Mouse (Mus musculus): Measurements from ENCODE around the gene Ifi206. TPM values are rescaled to one million over a fixed set of nuclear protein-coding genes. Genes with fewer than 3 reads are reported as not detected.

The Ifi206 gene
- total RNA-seq, 2 experiments from 2014 or later = not detected

GRCm38 (mm10) chr1:173440681-173441080 is 50.2 kb downstream of the Ifi206 start:
- no peak for TF ChIP-seq CTCF (conservative IDR thresholded peaks at IDR 0.05)
- Histone ChIP-seq H3K27ac (no peak overlapping the region), H3K4me3 (no peak overlapping the region)
- no peak for DNase-seq (ENCODE audit: low spot score in 2 of 2)

- TF ChIP-seq CTCF (conservative IDR thresholded peaks at IDR 0.05) = no peak
- Histone ChIP-seq H3K27ac (no peak overlapping the region), H3K4me3 (no peak overlapping the region)
- no peak for DNase-seq (ENCODE audit: low spot score in 2 of 2)
These were observed 53.5 kb downstream of the Ifi206 start for GRCm38 (mm10) chr1:173437161-173437953.

DNA sequence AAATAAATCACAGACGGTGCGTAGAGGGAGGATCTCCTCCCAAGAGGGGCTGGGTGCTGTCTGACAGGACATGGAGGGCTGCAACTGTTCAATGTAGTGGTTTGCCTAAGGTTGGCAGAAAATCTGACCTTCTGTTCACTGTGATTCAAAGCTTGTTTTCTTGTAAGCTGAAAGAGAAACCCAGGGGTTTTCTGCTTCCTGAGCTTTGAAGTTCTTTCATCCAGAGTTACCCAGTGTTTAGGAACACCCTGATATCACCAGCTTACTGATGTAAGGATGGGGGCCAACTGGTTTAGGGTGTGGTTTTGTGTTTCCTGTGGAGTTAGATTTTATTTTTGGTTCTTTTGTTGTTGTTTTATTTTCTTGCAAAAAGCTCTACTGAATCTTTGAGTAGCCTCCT is 58.4 kb downstream of the Ifi206 start:
- DNase-seq (ENCODE audit: low spot score in 2 of 2) = no peak
- TF ChIP-seq CTCF (conservative IDR thresholded peaks at IDR 0.05) = no peak
- Histone ChIP-seq H3K4me3 (no peak overlapping the region), H3K27ac (no peak overlapping the region)

DNA sequence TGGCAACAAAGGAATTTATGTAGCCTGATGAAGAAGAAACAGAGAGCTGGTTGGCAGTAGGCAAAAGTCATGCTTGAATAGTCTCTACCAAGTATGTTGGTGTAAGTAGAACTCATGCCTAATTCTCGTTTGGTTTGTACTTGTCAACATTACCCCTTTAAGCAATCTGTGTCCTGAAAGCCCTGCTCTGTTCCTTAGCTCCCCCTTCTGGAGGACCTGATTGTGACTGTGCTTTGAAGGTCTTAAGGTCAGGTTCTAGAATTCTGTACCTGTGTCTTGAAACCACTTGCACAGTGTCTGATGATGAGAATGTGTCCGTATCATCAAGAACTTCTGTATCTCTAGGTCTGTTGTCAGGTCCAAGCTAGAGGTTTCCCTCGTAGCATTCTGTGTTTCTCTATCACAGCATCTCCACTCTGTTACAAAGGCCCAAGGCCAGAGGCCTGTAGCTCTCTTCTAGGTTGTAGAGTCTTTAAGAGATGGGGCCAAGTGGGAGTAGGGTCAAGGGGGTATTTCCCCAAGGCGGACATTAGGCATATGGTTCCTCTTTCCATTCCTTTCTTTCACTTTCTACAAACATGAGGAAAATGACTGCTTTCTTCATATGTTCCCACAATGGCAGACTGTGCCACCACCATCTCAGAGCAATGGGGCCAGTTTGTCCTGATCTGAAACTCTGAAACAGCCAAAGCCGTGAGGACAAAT is 60.7 kb downstream of the Ifi206 start:
- no peak for DNase-seq (ENCODE audit: low spot score in 2 of 2)
- Histone ChIP-seq H3K4me3 (no peak overlapping the region), H3K27ac (no peak overlapping the region)
- TF ChIP-seq CTCF (conservative IDR thresholded peaks at IDR 0.05) = peak; percentile 31

- H3K27ac ChIP-seq = no peak overlapping the region
- no peak overlapping the region for H3K4me3 ChIP-seq
- DNase-seq (ENCODE audit: low spot score in 2 of 2) = no peak
- TF ChIP-seq CTCF (conservative IDR thresholded peaks at IDR 0.05) = no peak
These were observed 63.5 kb downstream of the Ifi206 start for GRCm38 (mm10) chr1:173427385-173427784.

- Histone ChIP-seq H3K27ac (no peak overlapping the region), H3K4me3 (no peak overlapping the region)
- no peak for DNase-seq (ENCODE audit: low spot score in 2 of 2)
- TF ChIP-seq CTCF (conservative IDR thresholded peaks at IDR 0.05) = no peak
These were observed 64.5 kb downstream of the Ifi206 start for GRCm38 (mm10) chr1:173426345-173426744.

- TF ChIP-seq CTCF (conservative IDR thresholded peaks at IDR 0.05) = no peak
- Histone ChIP-seq H3K4me3 (peak overlapping the region; percentile 8; the same call in 1 of the 2 replicates), H3K27ac (no peak overlapping the region)
- no peak for DNase-seq (ENCODE audit: low spot score in 2 of 2)
These were observed 70.5 kb downstream of the Ifi206 start for GRCm38 (mm10) chr1:173420374-173420773.

DNA sequence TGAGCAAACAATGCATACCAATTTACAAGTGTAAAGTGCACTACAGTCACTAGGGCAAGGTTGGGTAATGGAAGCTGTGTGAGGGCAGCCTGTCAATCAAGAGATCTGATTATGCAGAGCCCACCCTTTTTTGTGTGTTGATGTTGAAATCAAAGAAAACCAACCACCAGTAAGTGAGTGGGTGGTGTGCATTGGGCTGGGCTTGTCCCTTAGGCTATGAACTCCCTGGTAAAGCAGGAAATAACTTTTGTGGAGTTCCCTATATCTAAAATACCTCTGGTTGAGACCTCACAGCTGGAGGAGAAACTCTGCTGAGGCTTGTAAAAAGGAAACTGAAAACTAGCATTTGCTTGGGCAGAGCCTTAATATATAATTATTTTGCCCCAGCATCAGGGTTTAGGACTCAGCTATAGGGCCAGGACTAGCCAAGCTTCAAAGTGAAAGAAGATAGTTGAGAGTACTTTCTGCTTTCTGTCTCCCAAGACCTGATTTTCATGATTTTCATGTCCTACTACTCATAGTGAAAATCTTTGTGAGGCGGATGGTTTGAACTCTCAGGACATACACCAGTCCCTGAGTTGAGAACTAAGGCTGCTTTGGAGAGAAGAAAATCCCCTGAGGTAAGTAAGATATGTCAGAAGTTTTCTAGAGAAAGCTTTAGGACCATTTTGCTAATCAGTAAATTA is 71.8 kb downstream of the Ifi206 start:
- no peak for TF ChIP-seq CTCF (conservative IDR thresholded peaks at IDR 0.05)
- no peak overlapping the region for H3K27ac ChIP-seq
- H3K4me3 ChIP-seq = no peak overlapping the region
- DNase-seq (ENCODE audit: low spot score in 2 of 2) = no peak

DNA sequence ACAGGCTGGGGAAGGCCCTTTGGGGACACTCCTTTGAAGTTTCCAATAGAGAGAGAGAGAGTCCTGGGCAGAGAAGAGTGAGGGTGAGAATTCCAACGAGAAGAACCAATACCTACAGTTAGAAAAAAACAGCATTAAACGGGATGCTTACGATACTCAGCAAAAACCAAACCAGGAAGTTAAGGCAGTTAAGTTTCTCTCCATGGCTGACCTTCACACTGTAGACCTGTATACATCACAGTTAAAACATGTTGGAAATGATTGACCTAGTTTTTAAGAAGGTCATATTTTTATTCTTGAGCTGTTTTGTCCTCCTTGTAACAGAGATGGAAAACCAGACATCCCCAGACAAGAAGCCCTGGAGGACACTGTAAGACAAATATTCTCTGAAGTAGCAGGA is 72.3 kb downstream of the Ifi206 start:
- no peak for TF ChIP-seq CTCF (conservative IDR thresholded peaks at IDR 0.05)
- no peak overlapping the region for H3K27ac ChIP-seq
- DNase-seq (ENCODE audit: low spot score in 2 of 2) = no peak
- H3K4me3 ChIP-seq = no peak overlapping the region

Small RNA genes lying within 50 kb of the gene (microRNA-seq; reads per million reads assigned to microRNA genes)
- gene Gm44481 = 0 reads per million in 2 experiments

Other genes starting within 250 kb of the Ifi206 start
- gene Olfr418, start 225.0 kb downstream of the Ifi206 start, total RNA-seq (2021) = not detected
- not detected for gene Mptx2, start 213.3 kb downstream of the Ifi206 start, total RNA-seq (2021)
- 10 to 100 TPM; 64.5 to 65.9 TPM for gene Ackr1, start 157.3 kb downstream of the Ifi206 start, total RNA-seq (2021)
- gene Aim2, start 140.2 kb downstream of the Ifi206 start, total RNA-seq (2021) = 1 to 10 TPM; 2.0 to 3.7 TPM
- gene Cadm3, start 123.3 kb downstream of the Ifi206 start, total RNA-seq (2021) = 100 to 1,000 TPM; 394 to 402 TPM
- not detected for gene Ifi214, start 44.9 kb upstream of the Ifi206 start, total RNA-seq (2021)
- not detected for gene Ifi213, start 108.2 kb upstream of the Ifi206 start, total RNA-seq (2021)
- not detected for gene Ifi209, start 139.9 kb upstream of the Ifi206 start, total RNA-seq (2021)
- gene Ifi208, start 182.6 kb upstream of the Ifi206 start, total RNA-seq (2021) = not detected